Mouse (Mus musculus): ENCODE measurements around the gene Ppp1r18.

Ppp1r18 gene

GRCm38 (mm10) chr17:35868165-35868820, 2.9 kb downstream of the Ppp1r18 start:
- intact Hi-C loops (cut with DNase I): no loop called here

- intact Hi-C loops (cut with DNase I): no loop called here
These were observed 3.6 kb downstream of the Ppp1r18 start for GRCm38 (mm10) chr17:35868961-35869345.

- intact Hi-C loops (cut with DNase I): loop anchor here (5.0 kb wide), 2 partner anchors 38 to 132 kb away; no protein-coding TSS in a partner anchor
These were observed 4.1 kb downstream of the Ppp1r18 start for GRCm38 (mm10) chr17:35869346-35870067.

GRCm38 (mm10) chr17:35870151-35870883, 4.9 kb downstream of the Ppp1r18 start:
- intact Hi-C loops (cut with DNase I): loop anchor here (5.0 kb wide), 2 partner anchors 37 to 133 kb away; no protein-coding TSS in a partner anchor

GRCm38 (mm10) chr17:35870884-35871696, 5.7 kb downstream of the Ppp1r18 start:
- intact Hi-C loops (cut with DNase I): loop anchor here (5.0 kb wide), 2 partner anchors 36 to 134 kb away; no protein-coding TSS in a partner anchor

GRCm38 (mm10) chr17:35873774-35874519, 8.6 kb downstream of the Ppp1r18 start:
- intact Hi-C loops (cut with DNase I): loop anchor here (2.0 to 5.0 kb wide), 4 partner anchors 33 to 137 kb away; no protein-coding TSS in a partner anchor

- intact Hi-C loops (cut with DNase I): loop anchor here (2.0 to 5.0 kb wide), 3 partner anchors 33 to 137 kb away; no protein-coding TSS in a partner anchor
These were observed 9.3 kb downstream of the Ppp1r18 start for GRCm38 (mm10) chr17:35874721-35875120.

GRCm38 (mm10) chr17:35879245-35880057, 14.1 kb downstream of the Ppp1r18 start, which contains the start of gene Dhx16:
Dhx16 (plus strand) TSS chr17:35879819.
- intact Hi-C loops (cut with DNase I): no loop called here

- intact Hi-C loops (cut with DNase I): no loop called here
These were observed 17.5 kb downstream of the Ppp1r18 start for GRCm38 (mm10) chr17:35882924-35883323.

GRCm38 (mm10) chr17:35883777-35884176, 18.4 kb downstream of the Ppp1r18 start:
- intact Hi-C loops (cut with DNase I): no loop called here

- intact Hi-C loops (cut with DNase I): no loop called here
These were observed 22.3 kb downstream of the Ppp1r18 start for GRCm38 (mm10) chr17:35887725-35888124.

- intact Hi-C loops (cut with DNase I): no loop called here
These were observed 31.6 kb downstream of the Ppp1r18 start, which contains the start of gene 2310061I04Rik for GRCm38 (mm10) chr17:35896781-35897643. 2310061I04Rik (minus strand) TSS chr17:35897431.

GRCm38 (mm10) chr17:35897644-35898573, 32.5 kb downstream of the Ppp1r18 start:
- intact Hi-C loops (cut with DNase I): no loop called here

- intact Hi-C loops (cut with DNase I): no loop called here
These were observed 35.2 kb downstream of the Ppp1r18 start for GRCm38 (mm10) chr17:35900636-35901035.

GRCm38 (mm10) chr17:35903343-35903991, 38.1 kb downstream of the Ppp1r18 start:
- intact Hi-C loops (cut with DNase I): no loop called here

- intact Hi-C loops (cut with DNase I): no loop called here
These were observed 38.6 kb downstream of the Ppp1r18 start for GRCm38 (mm10) chr17:35903992-35904355.

All from adrenal gland (tissue).